Mouse (Mus musculus) right cerebral cortex, postnatal 25 days (tissue): ENCODE measurements at regions not wholly inside any gene's neighbourhood (a gene's known extent, or its start where the extent isn't known, plus 50 kb on each side); places are given as distances from the start of the nearest gene placed in this dataset.
A peak's percentile ranks its signal among the peaks of the same experiment; 100 is the strongest.

Source experiments
- DNase-seq: peaks from one replicate; pipeline ENCODE4 v3.0.0; 2022

DNA sequence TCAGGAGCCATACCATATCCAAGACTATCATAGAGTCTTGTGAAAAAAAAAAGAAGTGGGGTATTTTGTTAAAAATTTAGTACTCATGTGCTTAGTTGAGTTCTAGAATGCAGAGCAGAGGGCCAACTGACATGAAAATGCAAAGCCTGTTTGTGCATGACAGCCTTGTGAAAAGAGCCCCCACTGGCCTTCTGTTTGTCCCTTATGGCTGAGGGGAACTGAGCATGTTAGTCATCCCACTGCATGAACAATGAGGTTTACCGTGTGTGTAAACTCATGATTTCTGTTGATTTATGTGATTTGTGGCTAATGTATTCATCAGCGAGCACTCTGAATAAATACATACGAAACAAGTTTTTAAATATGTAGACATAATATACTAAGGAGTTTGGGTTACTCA is 266.1 kb upstream of the Nox3 start:
- no peak for DNase-seq

DNA sequence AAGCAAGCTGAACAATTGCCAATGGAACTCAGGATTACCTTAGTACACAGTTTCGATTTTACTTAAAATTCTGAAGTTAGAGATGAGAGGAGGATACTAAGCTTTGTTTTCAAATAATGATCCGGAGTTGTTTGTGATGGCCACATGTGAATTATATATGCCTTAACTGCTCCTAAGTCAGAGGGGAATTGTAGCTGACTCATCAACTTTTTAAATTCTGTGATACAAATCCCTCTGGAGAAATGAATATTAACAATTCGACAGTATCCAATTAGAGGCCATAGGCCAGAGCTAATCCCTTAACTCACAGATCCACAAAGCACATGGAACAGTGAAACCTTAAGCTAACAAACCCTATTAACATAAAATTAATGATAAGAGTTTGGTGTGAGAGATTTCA is 250.5 kb upstream of the Nox3 start:
- DNase-seq: no peak

DNA sequence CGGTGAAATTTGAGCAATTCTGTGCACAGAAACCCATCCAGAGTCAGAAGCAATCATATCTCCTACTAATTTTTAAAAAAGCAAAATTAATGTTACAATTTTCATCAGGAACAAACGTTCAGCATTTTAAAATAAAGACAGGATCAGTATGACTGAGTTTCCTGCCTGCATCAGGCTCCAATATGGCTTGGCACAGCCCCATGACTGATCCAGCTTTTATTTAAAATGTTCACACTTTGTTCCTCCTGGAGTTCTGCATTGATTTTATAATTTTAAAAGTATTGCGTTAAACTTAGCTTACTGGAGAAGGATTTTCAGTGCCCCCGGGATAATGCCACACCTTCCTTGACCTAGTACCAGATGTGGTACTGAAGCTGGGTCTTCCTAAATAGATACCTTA is 240.3 kb upstream of the Nox3 start:
- no peak for DNase-seq

DNA sequence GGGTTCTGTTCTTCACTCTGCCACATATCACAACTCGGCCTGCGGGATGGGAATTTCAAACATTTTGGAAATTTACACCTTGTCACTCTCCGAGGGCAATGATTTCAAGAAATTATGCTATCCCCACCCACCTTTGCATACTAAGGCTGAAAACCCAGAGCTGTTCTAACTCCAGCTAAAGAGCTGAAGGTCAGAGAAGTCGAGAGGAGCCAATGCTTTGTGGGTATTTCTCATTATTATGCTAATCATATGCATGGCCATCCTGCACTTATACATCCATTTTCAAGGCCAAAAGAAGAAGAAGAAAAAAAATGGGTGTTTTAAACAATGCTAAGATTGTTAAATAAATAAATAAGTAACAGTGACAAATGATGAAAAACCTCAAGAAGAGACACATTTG is 237.1 kb upstream of the Nox3 start:
- DNase-seq: no peak

DNA sequence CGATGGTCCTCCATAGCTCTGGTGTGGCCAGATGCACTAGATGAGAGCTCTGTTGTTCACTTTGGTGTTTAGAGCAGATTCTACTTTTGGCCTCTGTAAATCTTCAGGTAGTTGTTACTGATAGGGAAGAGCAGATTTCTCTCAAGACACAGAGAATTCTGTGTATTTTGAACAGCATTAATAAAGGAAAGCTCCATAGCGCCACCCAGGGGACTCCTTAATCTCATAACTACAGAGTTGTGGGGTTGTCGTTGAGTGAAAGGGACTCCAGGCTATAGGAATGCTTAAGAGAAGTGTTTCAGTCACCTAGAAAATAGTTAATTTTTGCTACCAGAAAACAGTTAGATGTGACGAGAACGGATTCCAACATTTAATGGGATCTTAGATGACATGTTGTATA is 236.0 kb upstream of the Nox3 start:
- no peak for DNase-seq

DNA sequence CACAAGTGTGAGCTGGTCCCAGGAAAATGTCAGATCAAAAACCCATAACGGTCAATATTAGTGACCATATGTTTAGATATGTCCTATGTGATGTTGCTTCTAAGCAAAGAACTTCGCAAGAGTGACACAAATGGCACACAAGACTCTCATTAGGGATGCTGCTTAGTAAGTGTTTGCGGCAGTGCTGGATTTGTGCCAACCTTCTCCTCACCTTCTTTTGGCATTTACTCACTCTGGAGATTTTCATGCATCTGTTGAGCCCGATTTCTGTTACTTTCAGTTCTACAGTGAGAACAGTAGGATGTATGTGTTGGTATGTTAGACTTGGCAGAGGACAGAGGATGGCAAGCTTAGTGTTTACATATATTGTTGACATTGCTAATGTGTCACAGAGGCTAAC is 231.0 kb upstream of the Nox3 start:
- no peak for DNase-seq

DNA sequence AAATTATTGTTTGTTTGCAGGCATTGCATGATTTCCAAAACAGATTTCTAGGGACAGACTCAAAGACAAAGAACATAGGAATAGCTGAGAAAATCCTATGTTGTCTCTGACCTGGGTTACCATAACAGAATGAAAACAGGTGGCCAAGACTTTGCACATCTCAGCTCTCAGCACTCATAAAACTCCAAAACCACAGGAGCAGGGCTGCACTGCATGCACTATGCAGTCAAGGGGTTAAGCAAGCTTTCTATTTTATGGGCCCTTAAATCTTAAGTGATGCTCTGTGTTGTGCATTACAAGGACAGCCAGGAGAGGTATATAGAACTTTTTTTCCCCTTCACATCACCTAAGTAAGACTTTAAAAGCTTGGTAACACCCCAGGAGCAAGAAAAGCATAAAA is 224.2 kb upstream of the Nox3 start:
- DNase-seq: no peak

DNA sequence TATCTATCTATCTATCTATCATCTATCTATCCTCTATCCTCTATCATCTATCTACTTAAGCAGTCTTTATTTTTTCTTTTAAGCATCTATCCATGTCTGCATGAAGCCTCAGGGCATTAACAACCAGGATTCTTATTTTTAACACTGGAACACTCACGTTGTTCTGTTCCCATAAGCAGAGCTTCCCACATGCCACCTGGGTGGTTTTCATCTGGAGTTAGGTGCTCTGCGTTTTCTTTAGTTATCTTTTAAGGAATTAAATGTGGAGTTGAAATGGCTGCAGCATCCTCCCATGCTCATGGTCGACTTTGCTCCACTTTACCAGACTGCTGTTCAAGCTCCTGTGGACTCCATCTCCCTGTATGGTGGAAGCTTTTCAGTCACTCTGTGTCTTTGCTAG is 196.8 kb upstream of the Nox3 start:
- peak; percentile 28 for DNase-seq

DNA sequence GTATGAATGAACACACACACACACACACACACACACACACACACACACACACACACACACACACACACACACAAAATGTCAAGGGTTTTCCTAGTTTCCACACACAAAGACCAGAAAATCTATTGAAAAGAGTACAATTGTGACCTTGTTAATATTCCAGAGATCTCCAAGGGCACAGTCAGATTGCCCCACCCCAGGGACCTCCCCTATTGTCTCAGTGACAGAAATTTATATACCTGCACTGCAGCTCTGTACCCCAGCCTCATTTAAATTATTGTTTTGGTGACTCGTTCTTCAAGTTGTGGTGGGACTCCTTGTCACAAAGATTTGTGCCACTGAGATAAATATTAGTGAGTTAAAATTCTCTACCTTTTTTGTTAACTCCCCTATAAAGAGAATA is 187.1 kb upstream of the Nox3 start:
- no peak for DNase-seq

DNA sequence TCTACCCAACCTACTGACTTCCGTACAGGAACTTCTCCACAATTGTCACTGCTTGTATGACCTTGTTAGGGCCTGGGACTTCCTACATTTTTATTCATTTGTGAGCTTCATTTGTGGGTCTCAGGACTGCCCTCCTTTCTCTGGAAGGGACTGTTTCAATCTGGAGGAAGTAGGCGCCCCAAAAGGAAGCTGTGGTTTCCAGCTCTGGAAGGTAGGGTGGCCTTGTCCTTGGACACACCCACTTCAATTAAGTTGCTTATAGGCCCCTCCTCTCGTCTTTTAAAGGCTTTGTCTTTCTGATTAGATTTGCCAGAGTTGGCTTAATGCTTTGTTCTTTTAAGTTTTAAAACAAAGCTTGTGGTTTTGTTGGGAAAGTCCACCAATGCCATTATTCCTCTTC is 183.0 kb upstream of the Nox3 start:
- DNase-seq: no peak

DNA sequence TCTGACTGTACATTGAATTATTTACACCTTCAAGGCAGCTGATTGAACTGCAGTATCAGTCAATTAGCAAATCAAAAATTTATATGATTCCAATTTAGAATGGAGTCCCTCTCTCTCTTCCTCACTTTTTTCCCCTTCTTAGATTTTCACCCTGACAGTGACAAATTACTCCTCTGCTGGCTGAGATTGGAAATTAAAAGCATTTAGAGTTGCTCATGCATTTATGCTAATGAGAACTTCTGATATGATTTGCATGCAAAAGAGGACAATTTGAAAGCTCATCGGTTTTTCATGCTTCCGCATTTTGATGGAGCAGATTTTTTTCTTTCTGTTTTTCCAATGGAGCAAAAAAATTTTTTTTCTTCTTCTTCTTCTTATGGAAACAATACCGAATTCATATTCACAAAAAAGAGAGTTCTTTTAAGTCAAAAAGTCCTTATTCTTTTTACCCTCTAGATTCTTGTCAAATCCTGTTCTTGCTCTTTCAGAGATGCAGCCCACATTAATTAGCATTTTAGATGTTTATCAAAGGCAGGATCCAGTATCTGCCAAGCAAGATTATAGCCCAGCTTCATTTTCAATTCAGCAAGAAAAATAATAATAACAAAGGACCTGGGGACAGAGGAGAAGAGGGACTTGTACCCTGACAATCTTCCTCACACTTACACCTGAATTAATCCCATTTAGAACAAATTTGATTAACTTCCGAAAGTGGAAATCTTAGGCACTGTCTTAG is 173.6 kb upstream of the Nox3 start:
- no peak for DNase-seq

DNA sequence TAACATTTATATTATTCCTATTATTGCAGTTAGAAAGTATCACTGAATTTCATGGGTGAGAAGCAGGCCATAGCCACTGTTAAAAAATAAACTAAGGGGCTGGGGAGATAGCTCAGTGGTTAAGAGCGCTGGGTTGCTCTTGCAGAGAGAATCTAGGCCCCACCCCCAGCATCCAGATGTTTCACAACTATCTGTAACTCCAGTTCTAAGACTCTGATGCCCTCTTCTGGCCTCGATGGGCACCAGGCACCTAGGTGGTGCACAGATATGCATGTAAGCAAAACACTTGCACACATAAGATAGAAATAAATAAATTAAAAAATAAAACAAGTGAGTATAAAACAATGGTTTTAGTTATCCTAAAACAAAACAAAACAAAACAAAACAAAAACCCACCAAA is 166.3 kb upstream of the Nox3 start:
- no peak for DNase-seq

DNA sequence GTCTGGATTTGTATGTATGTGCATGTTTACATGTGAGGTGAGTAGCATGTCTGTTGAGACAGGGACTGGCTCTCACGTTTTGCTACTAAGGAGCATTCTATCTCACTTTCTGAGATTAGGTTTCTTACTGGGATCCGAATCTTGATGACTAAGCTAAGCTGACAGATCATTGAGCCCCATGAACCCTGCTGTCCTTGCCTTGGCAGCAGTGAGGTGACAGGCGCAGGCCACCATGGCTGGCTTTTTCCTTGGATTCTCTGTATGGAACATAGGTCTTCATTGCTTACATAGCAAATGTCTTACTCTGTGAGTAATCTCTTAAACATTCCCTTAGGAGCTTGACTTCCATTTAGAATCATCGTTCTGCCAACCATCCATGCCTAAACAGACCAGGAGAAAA is 140.3 kb upstream of the Nox3 start:
- no peak for DNase-seq

DNA sequence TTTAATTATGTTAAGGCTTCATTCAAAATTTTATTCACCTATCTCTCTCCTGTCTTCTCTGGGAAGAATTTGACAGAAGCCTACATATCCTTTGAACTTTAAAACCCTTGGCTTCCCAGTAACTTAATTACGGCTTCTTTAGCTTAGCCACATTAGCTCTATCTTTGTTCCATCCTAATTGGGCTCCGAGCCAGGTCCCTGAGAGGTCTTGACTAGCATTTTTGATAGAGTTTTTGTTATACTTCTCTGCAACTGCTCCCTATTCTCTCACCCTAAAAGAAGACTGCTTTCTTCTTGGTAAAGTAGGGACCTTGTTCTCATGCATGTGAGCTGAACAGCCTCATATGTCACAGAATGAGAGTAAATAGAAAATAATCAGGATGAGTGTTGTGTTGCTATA is 115.1 kb upstream of the Nox3 start:
- no peak for DNase-seq

DNA sequence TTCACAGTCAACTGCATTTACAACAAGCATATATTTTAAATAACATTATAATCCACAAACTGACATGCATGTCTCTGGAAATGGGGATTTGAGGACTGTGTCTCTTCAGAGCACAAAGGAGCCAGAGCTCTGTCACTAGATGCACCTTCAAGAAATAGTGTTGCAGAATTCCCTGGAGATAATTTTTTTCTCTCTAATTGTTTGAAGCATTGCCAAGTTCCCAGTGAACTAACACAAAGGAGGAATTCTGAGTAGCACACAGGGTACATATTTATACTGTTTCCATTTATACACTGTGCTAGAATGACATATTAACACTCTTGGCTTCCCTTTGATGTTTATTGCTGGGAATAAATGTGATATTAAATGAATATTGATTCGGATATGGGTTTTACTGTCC is 107.4 kb upstream of the Nox3 start:
- no peak for DNase-seq

DNA sequence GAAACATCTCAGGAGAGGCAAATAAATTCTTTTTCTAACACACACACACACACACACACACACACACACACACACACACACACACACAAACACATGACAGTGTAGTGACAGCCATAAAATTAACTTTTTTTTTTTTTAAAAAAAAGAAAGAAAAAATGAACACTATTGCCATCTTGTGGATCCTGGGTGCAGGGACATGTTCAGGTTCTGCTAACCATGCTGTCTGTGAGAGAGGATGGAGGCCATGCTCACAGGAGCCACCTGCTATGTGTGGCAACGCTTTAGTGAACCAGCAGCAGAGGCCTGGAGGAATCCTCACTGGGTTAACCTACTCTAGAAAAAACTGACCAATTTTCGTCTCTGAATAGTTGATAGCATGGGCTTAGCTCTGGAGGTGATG is 96.5 kb upstream of the Nox3 start:
- peak; percentile 8 for DNase-seq

DNA sequence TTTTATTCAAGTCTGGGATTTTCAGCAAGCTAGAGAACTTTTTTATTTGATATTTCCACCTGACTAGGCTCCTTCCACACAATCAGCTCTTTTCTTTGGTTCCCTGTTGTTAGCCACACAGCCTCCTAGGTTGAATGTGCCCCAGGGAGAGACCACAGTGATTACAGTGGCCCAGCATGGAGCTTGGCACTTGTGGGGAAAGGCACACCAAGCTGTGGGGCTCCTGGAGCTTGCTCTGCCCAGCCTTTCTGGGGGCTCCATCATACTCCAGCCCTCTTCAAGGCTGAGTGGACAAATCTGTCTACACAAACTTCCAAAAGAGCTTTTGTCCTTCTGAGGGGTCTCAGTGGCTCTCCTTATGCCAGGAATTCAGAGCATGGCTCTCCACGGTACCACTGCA is 86.1 kb upstream of the Nox3 start:
- no peak for DNase-seq

DNA sequence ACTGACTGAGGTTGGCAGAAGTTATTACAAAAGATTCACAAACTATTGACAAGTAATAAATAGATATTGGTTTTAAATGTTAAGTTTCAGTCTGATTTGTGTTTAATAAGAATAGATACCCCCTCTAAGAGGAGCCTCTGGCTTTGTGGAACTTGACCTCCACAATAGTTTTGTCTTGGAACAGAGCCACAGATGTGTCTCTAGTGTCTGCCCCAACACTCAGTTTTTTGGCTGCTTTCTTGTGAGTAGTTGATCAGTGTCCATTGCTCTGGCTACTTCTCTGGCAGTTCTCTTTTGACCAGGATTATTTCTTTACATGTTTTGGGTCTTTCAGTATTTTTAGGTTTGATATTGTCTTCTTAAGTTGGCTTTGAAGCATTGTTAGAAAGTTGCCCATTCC is 81.6 kb upstream of the Nox3 start:
- no peak for DNase-seq

DNA sequence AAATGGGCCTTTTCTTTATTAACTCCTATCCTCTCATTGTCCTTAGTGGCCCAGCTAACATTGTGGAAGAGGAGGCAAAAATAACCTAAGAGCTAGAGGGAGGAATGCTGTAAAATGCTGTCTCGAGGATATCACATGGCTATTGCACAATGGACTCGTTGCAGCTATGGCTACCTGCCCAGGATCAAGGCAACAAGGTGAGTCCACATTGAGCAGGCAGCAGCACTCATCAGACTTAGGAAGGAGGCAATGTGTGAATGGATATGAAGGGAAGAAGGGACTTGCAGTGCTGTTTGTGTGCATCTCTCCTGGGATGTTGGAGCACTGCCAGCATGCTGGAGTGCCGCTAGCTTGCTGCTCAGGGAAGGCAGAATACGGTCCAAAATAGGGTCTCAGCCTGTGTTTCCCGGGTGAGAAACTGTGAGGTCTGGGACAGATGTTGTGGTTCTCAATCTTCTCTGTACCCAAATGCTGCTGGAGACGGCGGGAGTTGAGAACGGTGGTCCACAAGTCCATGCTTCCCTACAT is 51.8 kb upstream of the Nox3 start:
- no peak for DNase-seq
